Mouse (Mus musculus) embryonic facial prominence, embryonic 11.5 days (tissue): ENCODE results near the gene Krtap5-1. TPM values are rescaled to one million over a fixed set of nuclear protein-coding genes. Genes with fewer than 3 reads are reported as not detected.
A peak's percentile ranks its signal among the peaks of the same experiment; 100 is the strongest.
"Not testable (repeated sequence)": the region's sequence is repeated elsewhere in the genome, so short reads cannot be mapped to it uniquely, and the experiment has no call there.

Experiments used
- ATAC-seq: fragments of 200-750 bp; cut with Nextera tagmentation; replicated peaks from 2 replicates; pipeline ENCODE4 v1.8.0; 2017; ENCODE audit warnings: low read depth; ENCODE audit not compliant: insufficient number of reproducible peaks, low FRiP score, low TSS enrichment
- DNase-seq: peaks from one replicate; pipeline ENCODE4 v3.0.0-alpha.2; 2015; ENCODE audit warnings: low spot score
- H3K27ac ChIP-seq: fragments of 300-500 bp; sonication (generic); replicated peaks from 2 replicates; pipeline ENCODE4 v1.5.1; 2014; ENCODE audit warnings: mild to moderate bottlenecking, low read depth, low read length, control low read depth
- H3K27me3 ChIP-seq: fragments of 300-500 bp; sonication (generic); 2 replicates; pipeline ENCODE4 v1.6.1; 2014; ENCODE audit warnings: mild to moderate bottlenecking, low read length, moderate library complexity, mixed read lengths; ENCODE audit not compliant: control insufficient read depth, insufficient read depth
- H3K36me3 ChIP-seq: fragments of 300-500 bp; sonication (generic); replicated peaks from 2 replicates; pipeline ENCODE4 v1.6.1; 2014; ENCODE audit warnings: low read depth, mild to moderate bottlenecking, low read length, moderate library complexity, mixed read lengths; ENCODE audit not compliant: control insufficient read depth, insufficient read depth
- H3K4me1 ChIP-seq: fragments of 300-500 bp; sonication (generic); 2 replicates; pipeline ENCODE4 v1.6.1; 2014; ENCODE audit warnings: low read length, mixed read lengths; ENCODE audit not compliant: control insufficient read depth, insufficient read depth
- H3K4me2 ChIP-seq: fragments of 300-500 bp; sonication (generic); 2 replicates; pipeline ENCODE4 v1.6.1; 2014; ENCODE audit warnings: low read depth, mild to moderate bottlenecking, control low read depth, low read length, moderate library complexity
- H3K4me3 ChIP-seq: fragments of 300-500 bp; sonication (generic); 2 replicates; pipeline ENCODE4 v1.5.1; 2014; ENCODE audit warnings: low read depth, low read length, control low read depth
- H3K9ac ChIP-seq: fragments of 300-500 bp; sonication (generic); replicated peaks from 2 replicates; pipeline ENCODE4 v1.6.1; 2014; ENCODE audit warnings: mild to moderate bottlenecking, control low read depth, low read length
- H3K9me3 ChIP-seq: fragments of 300-500 bp; sonication (generic); replicated peaks from 2 replicates; pipeline ENCODE4 v1.6.1; 2016; ENCODE audit warnings: mild to moderate bottlenecking, low read length, inconsistent platforms, mixed read lengths; ENCODE audit not compliant: control insufficient read depth
- WGBS: fragments of 180-500 bp; shearing (Covaris S2); extraction: QIAGEN DNeasy Blood & Tissue Kit; methylation state at CpG from one replicate; pipeline ENCODE4 v1.1.7; 2014; 5-methylcytosine and 5-hydroxymethylcytosine counted together
- polyA plus RNA-seq: library from polyadenylated mRNA; unstranded; fragments of >200 nt; fragmentation: Nextera tagmentation; extraction: Ambion mirVana; gene quantifications from 2 replicates; pipeline ENCODE4 v1.2.1, GENCODE M21; 2014

Gene Krtap5-1
- polyA plus RNA-seq, 1 experiment from 2014 or later: not detected

DNA sequence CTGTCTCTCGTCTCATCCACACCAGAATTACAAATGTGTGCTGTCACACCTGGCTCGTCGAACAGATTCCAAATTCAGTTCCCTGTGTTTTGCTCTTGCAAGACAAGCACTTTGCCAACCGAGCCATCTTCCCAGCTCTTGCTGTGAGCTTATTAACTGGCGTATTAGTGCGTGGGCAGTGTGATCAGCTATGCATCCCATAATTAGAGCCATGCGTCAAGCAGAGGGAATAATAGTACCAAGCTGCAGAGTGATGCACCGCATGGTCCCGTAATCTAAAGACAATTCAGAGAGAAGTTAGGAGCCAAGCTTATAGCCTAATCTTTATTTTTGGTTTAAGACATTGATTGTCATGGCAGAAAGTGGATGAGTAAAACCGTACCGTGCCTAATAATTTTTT, 22.2 kb upstream of the Krtap5-1 start:
- 83% methylated on average over 11 of the region's 11 CpGs for WGBS
- no peak for DNase-seq

DNA sequence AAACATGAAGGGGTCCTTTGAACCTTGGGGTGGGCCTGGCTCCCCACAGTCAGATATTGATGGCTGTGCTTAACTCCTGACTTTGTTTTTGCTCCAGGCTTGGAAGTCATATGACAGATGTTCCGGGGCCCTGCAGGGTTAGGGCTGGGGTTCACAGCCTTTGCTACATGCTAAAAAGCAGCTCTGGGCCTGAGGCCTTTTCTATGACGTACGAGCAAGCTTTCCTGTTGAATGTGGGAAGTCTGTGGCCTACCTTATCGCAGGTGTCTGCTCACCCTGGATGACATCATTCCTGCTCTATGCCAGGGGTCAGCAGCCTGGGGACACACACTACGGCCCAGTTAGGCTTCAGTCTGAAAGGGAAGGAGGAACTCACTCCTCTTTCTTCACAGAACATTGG, 20.3 kb upstream of the Krtap5-1 start:
- H3K4me2 ChIP-seq: no peak overlapping the region
- ATAC-seq (no peak), DNase-seq (no peak)
- H3K36me3 ChIP-seq: no peaks in the 10 kb centered on the region
- H3K4me3 ChIP-seq: no peak overlapping the region
- no peak overlapping the region for H3K27ac ChIP-seq
- no peaks in the 10 kb centered on the region for H3K27me3 ChIP-seq
- 82% methylated on average over 5 of the region's 5 CpGs for WGBS
- no peaks in the 10 kb centered on the region for H3K9me3 ChIP-seq
- no peak overlapping the region for H3K9ac ChIP-seq
- H3K4me1 ChIP-seq: no peaks in the 10 kb centered on the region

More for the DNA sequence above, 22.2 kb upstream of the Krtap5-1 start:
- H3K4me2 ChIP-seq: no peak overlapping the region
- no peaks in the 10 kb centered on the region for H3K27me3 ChIP-seq
- H3K9ac ChIP-seq: no peak overlapping the region
- no peak overlapping the region for H3K27ac ChIP-seq
- H3K9me3 ChIP-seq: no peaks in the 10 kb centered on the region
- ATAC-seq: no peak
- no peaks in the 10 kb centered on the region for H3K4me1 ChIP-seq
- H3K4me3 ChIP-seq: no peak overlapping the region
- no peaks in the 10 kb centered on the region for H3K36me3 ChIP-seq

DNA sequence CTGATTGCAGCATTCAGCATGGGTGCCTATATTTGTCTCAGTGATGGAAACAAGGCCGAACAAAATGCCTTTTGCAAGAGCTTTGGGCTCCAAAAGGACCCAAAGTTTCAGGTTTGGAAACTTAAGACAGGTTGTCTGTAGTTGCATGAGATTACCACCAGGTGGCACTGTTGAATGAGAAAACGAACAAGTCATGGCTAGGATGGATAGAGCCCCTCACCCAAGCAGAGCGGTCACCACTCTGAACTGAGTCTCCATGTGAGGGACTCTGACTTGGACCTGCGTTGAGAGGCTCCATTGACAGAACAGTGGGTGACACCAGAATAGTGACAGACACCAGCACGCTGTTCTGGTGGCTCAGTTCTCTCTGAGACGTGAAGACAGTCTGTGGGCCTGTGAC, 19.6 kb upstream of the Krtap5-1 start:
- no peaks in the 10 kb centered on the region for H3K36me3 ChIP-seq
- no peak overlapping the region for H3K4me3 ChIP-seq
- no peaks in the 10 kb centered on the region for H3K4me1 ChIP-seq
- 40% methylated on average over 6 of the region's 6 CpGs for WGBS
- no peak overlapping the region for H3K27ac ChIP-seq
- ATAC-seq (peak; percentile 77), DNase-seq (peak; percentile 79)
- H3K9ac ChIP-seq: no peak overlapping the region
- no peaks in the 10 kb centered on the region for H3K9me3 ChIP-seq
- H3K27me3 ChIP-seq: no peaks in the 10 kb centered on the region
- no peak overlapping the region for H3K4me2 ChIP-seq

DNA sequence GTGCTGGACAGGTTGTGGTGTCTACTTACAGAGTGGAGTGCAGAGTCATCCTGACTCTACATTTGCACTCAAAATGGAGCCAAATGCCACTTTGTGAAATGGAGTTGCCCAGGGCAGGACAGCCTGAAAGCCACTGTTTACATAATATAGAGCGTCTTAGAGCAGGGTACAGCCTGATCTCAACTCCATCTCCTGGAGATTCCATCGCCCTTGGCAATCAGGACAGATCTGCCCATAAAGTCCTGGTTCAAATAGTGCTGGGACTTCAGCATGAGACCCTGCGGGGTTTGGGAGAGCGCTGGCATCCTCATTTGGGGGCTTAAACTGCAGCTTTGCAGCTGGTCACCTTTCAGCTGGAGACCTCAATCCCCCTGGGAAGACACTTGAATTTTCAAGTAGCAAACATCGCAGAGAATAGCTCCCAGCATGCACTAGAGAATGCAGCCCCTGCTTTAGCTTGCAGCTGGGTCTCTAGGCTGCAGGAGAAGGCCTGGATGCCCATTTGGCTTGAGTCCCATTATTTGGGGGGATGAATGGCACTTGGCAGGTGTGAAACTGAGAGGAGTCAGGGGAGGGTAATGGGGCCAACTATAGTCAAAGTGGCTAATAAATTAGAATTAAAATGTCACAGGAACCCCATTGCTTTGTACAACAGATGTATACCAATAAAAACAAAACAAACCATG, 17.8 kb upstream of the Krtap5-1 start:
- H3K27me3 ChIP-seq: no peaks in the 10 kb centered on the region
- 58% methylated on average over 5 of the region's 5 CpGs for WGBS
- H3K9me3 ChIP-seq: no peaks in the 10 kb centered on the region
- no peak overlapping the region for H3K4me2 ChIP-seq
- no peak overlapping the region for H3K27ac ChIP-seq
- no peaks in the 10 kb centered on the region for H3K4me1 ChIP-seq
- DNase-seq: no peak
- H3K9ac ChIP-seq: no peak overlapping the region
- ATAC-seq: no peak
- no peaks in the 10 kb centered on the region for H3K36me3 ChIP-seq
- H3K4me3 ChIP-seq: no peak overlapping the region

DNA sequence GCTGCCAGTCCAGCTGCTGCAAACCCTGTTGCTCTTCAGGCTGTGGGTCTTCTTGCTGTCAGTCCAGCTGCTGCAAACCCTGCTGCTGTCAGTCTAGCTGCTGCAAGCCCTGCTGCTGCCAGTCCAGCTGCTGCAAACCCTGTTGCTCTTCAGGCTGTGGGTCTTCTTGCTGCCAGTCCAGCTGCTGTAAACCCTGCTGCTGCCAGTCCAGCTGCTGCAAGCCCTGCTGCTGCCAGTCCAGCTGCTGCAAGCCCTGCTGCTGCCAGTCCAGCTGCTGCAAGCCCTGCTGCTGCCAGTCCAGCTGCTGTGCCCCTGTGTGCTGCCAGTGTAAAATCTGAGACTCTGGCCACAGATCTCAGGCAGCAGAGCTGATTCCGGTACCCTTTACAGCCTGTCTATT, 7.0 kb upstream of the Krtap5-1 start:
- WGBS: 89% methylated on average over 1 of the region's 1 CpGs
- not testable (repeated sequence) for H3K4me2 ChIP-seq, DNase-seq, H3K27ac ChIP-seq, H3K9ac ChIP-seq, H3K4me1 ChIP-seq, H3K36me3 ChIP-seq, H3K4me3 ChIP-seq, H3K27me3 ChIP-seq, H3K9me3 ChIP-seq, ATAC-seq

DNA sequence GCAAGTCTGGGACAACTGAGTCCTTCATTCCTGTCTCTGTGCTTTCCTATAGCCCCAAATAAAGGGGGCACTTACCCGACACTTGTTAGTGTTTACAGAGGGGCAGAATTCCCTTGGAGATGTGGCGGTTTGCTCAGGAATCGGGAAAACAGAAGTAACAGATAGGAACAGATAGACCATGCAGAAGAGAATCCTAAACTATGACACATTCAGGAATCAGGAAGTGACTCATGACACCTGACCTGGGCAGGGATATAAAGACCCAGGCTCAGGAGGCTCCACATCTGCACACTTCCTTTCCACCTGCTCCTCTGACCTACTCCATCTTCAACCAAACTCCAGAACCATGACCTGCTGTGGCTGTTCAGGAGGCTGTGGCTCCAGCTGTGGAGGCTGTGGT, 6.3 kb upstream of the Krtap5-1 start, which contains the start of gene Krtap5-4:
Krtap5-4 (plus strand) TSS at position 301 of the 400 bp plus-strand sequence.
- no peak within 1 kb of the TSS for H3K4me2 ChIP-seq
- whole genome bisulfite sequencing: 72% methylated on average over 3 of the region's 3 CpGs
- H3K4me1 ChIP-seq: no peaks in the 10 kb centered on the region
- H3K9ac ChIP-seq: no peak within 1 kb of the TSS
- ATAC-seq (no peak), DNase-seq (no peak)
- no peaks in the 10 kb centered on the region for H3K9me3 ChIP-seq
- H3K36me3 ChIP-seq: no peaks in the 10 kb centered on the region
- H3K4me3 ChIP-seq: no peak within 1 kb of the TSS
- H3K27ac ChIP-seq: no peak within 1 kb of the TSS
- H3K27me3 ChIP-seq: no peaks in the 10 kb centered on the region

DNA sequence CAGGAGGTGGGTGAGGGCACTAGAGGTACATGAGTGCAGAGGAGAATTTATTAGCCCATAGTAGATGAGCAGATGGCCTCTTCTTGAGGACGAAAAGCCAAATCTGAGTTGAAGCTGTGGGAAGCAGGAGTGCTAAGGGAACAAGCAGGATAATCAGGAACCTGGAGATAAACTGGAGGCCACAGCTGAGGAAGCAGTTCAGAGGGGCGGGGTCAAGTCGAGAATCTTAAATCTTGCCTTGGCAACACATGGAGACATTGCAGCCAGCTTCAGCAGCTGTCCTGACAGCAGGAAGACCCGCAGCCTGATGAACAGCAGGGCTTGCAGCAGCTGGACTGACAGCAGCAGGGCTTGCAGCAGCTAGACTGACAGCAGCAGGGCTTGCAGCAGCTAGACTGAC, 810 bp downstream of the Krtap5-1 start:
- ATAC-seq, H3K9ac ChIP-seq, H3K27ac ChIP-seq, DNase-seq, H3K4me3 ChIP-seq, H3K4me1 ChIP-seq, H3K36me3 ChIP-seq, H3K27me3 ChIP-seq, H3K9me3 ChIP-seq, H3K4me2 ChIP-seq: not testable (repeated sequence)
- 47% methylated on average over 4 of the region's 4 CpGs for WGBS

DNA sequence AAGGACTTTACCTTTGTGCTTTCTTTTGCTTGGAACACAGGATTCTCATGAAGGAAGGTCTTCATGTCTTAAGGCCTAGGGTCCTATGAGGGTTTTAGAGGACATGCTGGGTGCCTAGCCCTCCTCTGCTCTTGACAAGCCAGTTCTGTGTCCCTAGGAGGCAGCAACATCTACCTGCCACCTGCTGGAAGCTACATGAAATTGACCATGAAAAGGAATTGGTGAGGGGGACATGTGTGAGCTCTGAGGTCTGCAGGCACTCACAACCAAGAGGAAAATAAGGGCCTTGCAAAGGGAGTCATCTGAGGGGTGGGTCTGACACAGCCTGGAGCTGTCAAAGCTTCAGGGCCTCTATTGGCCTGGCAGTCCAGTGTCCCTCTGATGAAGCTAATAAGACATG, 1.5 kb downstream of the Krtap5-1 start:
- Histone ChIP-seq H3K27me3 (no peaks in the 10 kb centered on the region), H3K9me3 (no peaks in the 10 kb centered on the region), H3K4me1 (no peaks in the 10 kb centered on the region), H3K36me3 (no peaks in the 10 kb centered on the region), H3K4me2 (no peak overlapping the region), H3K9ac (no peak overlapping the region), H3K4me3 (no peak overlapping the region), H3K27ac (no peak overlapping the region)
- ATAC-seq (no peak), DNase-seq (no peak)
